Mouse (Mus musculus): ENCODE measurements around the gene Gm20509.

DNA sequence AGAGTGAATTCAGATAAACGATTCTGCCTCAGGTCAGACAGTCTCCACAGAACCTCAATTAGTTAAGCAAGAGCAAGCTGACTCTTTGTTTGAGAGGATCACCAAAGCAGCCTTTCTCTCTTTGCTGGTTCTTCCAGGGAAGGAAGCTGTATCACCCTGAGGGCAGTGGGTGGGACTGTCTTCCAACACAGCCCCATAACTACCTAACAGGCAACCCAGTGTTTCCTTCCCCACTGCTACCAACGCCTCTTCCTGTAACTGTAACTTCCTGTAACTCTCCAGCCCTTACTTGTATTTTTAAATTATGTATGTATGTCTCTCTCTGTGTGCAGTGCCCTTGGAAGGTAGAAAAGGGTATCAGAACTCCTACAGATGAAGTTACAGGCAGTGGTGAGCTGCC lies 25.2 kb downstream of the Gm20509 start:
- TF ChIP-seq POLR2A (IDR thresholded peaks at IDR 0.05; ENCODE audit: low read depth, low read length) (no peak), CTCF (IDR thresholded peaks at IDR 0.05; ENCODE audit: extremely low read depth, insufficient read length, insufficient replicate concordance, low read depth, low read length) (no peak)
